Mouse (Mus musculus): ENCODE data around the gene Mrpl21. TPM values are rescaled to one million over a fixed set of nuclear protein-coding genes. Genes with fewer than 3 reads are reported as not detected.

The Mrpl21 gene
- polyA plus RNA-seq (2012; rRNA removed) = 59.5 and 68.8 TPM in 2 replicates
- polyA plus RNA-seq (2014; fragmentation: Nextera tagmentation; extraction: Ambion mirVana) = 124 and 126 TPM in 2 replicates

DNA sequence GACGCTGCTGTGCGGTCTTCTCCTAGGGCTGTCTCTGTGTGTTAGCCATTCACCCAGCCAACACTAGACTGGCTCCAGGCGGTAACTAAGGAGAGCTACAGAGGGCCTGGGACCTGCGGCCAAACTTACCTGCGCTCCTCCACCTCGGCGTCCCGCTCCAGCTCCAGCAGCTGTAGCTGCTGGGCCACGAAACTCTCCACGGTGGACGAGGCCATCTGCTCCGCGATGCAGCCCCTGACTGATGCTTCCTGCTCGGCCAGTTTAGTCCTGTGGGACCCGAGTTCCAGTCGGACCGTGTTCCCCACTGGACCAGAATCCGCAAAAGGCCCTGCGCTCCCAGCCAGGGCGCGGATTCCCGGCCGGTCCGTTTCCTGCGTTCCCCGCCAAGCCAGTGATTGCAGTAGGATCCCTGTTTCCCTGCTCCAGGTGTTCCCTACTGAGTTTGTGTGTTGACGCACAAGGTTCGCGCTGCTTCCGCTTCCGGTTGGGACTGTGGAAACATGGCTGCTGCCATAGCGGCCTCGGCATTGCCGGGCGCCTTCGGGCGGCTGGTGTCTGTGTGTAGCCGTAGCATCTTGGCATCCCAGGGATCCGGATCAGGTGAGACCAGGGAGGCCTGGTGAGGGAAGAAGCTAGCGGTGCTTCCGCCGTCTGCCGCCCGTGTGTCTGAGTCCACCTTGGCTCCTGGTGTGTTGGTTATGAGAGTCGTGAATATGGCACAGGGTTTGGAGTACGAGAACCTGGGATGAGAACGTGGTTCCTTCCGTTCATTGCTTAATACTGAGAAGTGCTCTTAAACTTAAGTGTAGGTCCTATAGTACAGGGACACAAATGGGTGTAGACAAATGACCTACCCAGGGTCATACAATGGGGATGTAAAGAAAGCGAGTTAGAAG is at the start of gene Mrpl21, which contains the start of gene Ighmbp2:
Gene Mrpl21, plus strand, starts transcription at position 330 of the 896 bp plus-strand sequence.
Gene Ighmbp2, minus strand, starts transcription at position 446 of the 896 bp plus-strand sequence.
- ATAC-seq (ENCODE audit: low FRiP score, low read depth) (peak; percentile 95), DNase-seq (ENCODE audit: low spot score) (peak; percentile 88)
- Histone ChIP-seq H3K27ac (replicated peaks; ENCODE audit: low read depth, low read length) (peak within 1 kb of the TSS; percentile 61), H3K36me3 (ENCODE audit: control insufficient read depth, insufficient read depth, low read length) (peaks cover 48% of the 10 kb centered on the region), H3K4me1 (ENCODE audit: control insufficient read depth, insufficient read depth, low read length) (peaks cover 4% of the 10 kb centered on the region), H3K9me3 (ENCODE audit: control insufficient read depth, low read length) (no peaks in the 10 kb centered on the region), H3K9ac (ENCODE audit: low read depth, low read length, severe bottlenecking) (peak within 1 kb of the TSS; percentile 87), H3K4me3 (replicated peaks; ENCODE audit: low read length) (peak within 1 kb of the TSS; percentile 71), H3K4me2 (replicated peaks; ENCODE audit: low read depth, low read length, severe bottlenecking) (peak within 1 kb of the TSS; percentile 77), H3K27me3 (ENCODE audit: control insufficient read depth, insufficient read depth, low read length) (no peaks in the 10 kb centered on the region)
- under 1% methylated on average over 49 of the region's 49 CpGs for WGBS
- TF ChIP-seq POLR2A (IDR thresholded peaks at IDR 0.05; ENCODE audit: borderline replicate concordance, extremely low read depth, insufficient read depth, insufficient read length) = peak; percentile 92; the same call in 1 of the 2 replicates

- no peaks in the 10 kb centered on the region for H3K27me3 ChIP-seq (ENCODE audit: control insufficient read depth, insufficient read depth, low read length)
- WGBS = 95% methylated on average over 8 of the region's 8 CpGs
- no peak overlapping the region for H3K9ac ChIP-seq (ENCODE audit: low read depth, low read length, severe bottlenecking)
- ATAC-seq (ENCODE audit: low FRiP score, low read depth) (no peak), DNase-seq (ENCODE audit: low spot score) (no peak)
- H3K4me1 ChIP-seq (ENCODE audit: control insufficient read depth, insufficient read depth, low read length) = no peaks in the 10 kb centered on the region
- H3K27ac ChIP-seq (replicated peaks; ENCODE audit: low read depth, low read length) = no peak overlapping the region
- no peak overlapping the region for H3K4me3 ChIP-seq (replicated peaks; ENCODE audit: low read length)
- H3K36me3 ChIP-seq (ENCODE audit: control insufficient read depth, insufficient read depth, low read length) = peaks cover 46% of the 10 kb centered on the region
- H3K4me2 ChIP-seq (replicated peaks; ENCODE audit: low read depth, low read length, severe bottlenecking) = no peak overlapping the region
- TF ChIP-seq POLR2A (IDR thresholded peaks at IDR 0.05; ENCODE audit: borderline replicate concordance, extremely low read depth, insufficient read depth, insufficient read length) = no peak
- no peaks in the 10 kb centered on the region for H3K9me3 ChIP-seq (ENCODE audit: control insufficient read depth, low read length)
These were observed 22.7 kb upstream of the Mrpl21 start for GRCm38 (mm10) chr19:3260016-3260415.

GRCm38 (mm10) chr19:3260591-3260990 is 22.1 kb upstream of the Mrpl21 start:
- H3K4me1 ChIP-seq (ENCODE audit: control insufficient read depth, insufficient read depth, low read length) = no peaks in the 10 kb centered on the region
- no peak overlapping the region for H3K4me2 ChIP-seq (replicated peaks; ENCODE audit: low read depth, low read length, severe bottlenecking)
- H3K9ac ChIP-seq (ENCODE audit: low read depth, low read length, severe bottlenecking) = no peak overlapping the region
- ATAC-seq (ENCODE audit: low FRiP score, low read depth) = no peak
- 86% methylated on average over 3 of the region's 3 CpGs for WGBS
- H3K27me3 ChIP-seq (ENCODE audit: control insufficient read depth, insufficient read depth, low read length) = no peaks in the 10 kb centered on the region
- no peak overlapping the region for H3K4me3 ChIP-seq (replicated peaks; ENCODE audit: low read length)
- TF ChIP-seq POLR2A (IDR thresholded peaks at IDR 0.05; ENCODE audit: borderline replicate concordance, extremely low read depth, insufficient read depth, insufficient read length) = no peak
- peaks cover 52% of the 10 kb centered on the region for H3K36me3 ChIP-seq (ENCODE audit: control insufficient read depth, insufficient read depth, low read length)
- no peak overlapping the region for H3K27ac ChIP-seq (replicated peaks; ENCODE audit: low read depth, low read length)
- DNase-seq (ENCODE audit: low spot score) = no peak
- H3K9me3 ChIP-seq (ENCODE audit: control insufficient read depth, low read length) = no peaks in the 10 kb centered on the region

DNA sequence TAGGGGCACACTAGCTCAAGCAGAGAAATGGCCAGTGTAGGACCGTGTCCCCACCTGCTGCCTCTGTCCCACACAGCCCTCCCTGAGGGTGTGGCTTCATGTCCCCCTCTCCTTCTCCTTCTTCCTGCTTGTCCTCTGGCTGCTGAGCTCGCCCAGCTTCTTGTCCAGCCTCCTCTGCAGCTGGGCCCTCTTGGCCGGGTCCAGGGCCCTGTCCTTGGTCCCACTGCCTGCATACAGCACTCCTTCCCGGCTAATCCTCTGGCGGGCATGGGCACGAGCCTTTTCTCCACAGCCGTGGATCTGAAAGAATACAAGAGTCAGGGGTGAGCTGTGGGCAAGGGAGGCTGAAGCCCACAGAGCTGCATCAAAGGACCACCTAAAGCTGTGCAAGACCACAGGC is 21.4 kb upstream of the Mrpl21 start:
- ATAC-seq (ENCODE audit: low FRiP score, low read depth) (no peak), DNase-seq (ENCODE audit: low spot score) (no peak)
- no peak overlapping the region for H3K4me2 ChIP-seq (replicated peaks; ENCODE audit: low read depth, low read length, severe bottlenecking)
- H3K4me1 ChIP-seq (ENCODE audit: control insufficient read depth, insufficient read depth, low read length) = no peaks in the 10 kb centered on the region
- 89% methylated on average over 7 of the region's 7 CpGs for WGBS
- H3K27me3 ChIP-seq (ENCODE audit: control insufficient read depth, insufficient read depth, low read length) = no peaks in the 10 kb centered on the region
- H3K4me3 ChIP-seq (replicated peaks; ENCODE audit: low read length) = no peak overlapping the region
- H3K9me3 ChIP-seq (ENCODE audit: control insufficient read depth, low read length) = no peaks in the 10 kb centered on the region
- H3K9ac ChIP-seq (ENCODE audit: low read depth, low read length, severe bottlenecking) = no peak overlapping the region
- H3K27ac ChIP-seq (replicated peaks; ENCODE audit: low read depth, low read length) = no peak overlapping the region
- peaks cover 59% of the 10 kb centered on the region for H3K36me3 ChIP-seq (ENCODE audit: control insufficient read depth, insufficient read depth, low read length)
- no peak for TF ChIP-seq POLR2A (IDR thresholded peaks at IDR 0.05; ENCODE audit: borderline replicate concordance, extremely low read depth, insufficient read depth, insufficient read length)

DNA sequence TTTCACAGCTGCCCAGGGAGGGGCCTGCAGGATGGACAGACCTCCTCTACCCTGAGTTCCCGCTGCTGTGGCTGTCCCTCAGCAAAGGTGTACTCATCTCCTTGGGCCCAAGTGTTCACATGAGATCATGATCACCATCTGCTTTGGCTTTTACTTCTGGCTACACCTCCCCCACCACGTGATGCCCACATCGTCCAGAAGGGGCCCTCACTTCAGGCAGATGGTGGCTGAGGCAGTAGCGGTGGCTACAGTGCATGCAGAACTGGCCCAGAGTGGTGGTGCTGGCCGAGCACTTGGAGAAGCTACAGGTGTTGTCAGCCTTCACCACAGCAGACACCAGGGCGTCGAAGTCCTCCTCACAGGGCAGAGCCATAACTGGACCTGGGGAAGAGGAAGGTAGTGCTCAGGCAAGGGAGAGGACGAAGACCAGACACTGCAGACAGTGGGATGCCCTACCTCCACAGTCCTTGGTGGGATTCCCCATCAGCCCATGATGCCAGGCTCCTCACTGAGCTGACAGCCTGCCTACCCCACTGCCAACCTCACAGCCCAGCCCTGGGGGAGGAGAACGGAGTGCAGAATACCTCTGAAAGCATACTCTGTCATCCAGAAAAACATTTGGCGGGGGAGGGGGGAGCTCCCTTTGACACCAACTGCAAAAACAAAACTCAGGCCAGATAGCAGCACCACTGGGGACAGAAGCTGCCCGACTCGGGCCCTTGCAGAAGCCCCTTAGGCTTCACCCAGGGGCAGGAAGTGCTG is 20.8 kb upstream of the Mrpl21 start:
- no peak for TF ChIP-seq POLR2A (IDR thresholded peaks at IDR 0.05; ENCODE audit: borderline replicate concordance, extremely low read depth, insufficient read depth, insufficient read length)
- Histone ChIP-seq H3K9me3 (ENCODE audit: control insufficient read depth, low read length) (no peaks in the 10 kb centered on the region), H3K4me1 (ENCODE audit: control insufficient read depth, insufficient read depth, low read length) (no peaks in the 10 kb centered on the region), H3K4me3 (replicated peaks; ENCODE audit: low read length) (no peak overlapping the region), H3K4me2 (replicated peaks; ENCODE audit: low read depth, low read length, severe bottlenecking) (no peak overlapping the region), H3K27ac (replicated peaks; ENCODE audit: low read depth, low read length) (no peak overlapping the region), H3K27me3 (ENCODE audit: control insufficient read depth, insufficient read depth, low read length) (no peaks in the 10 kb centered on the region), H3K9ac (ENCODE audit: low read depth, low read length, severe bottlenecking) (no peak overlapping the region), H3K36me3 (ENCODE audit: control insufficient read depth, insufficient read depth, low read length) (peaks cover 65% of the 10 kb centered on the region)
- ATAC-seq (ENCODE audit: low FRiP score, low read depth) (no peak), DNase-seq (ENCODE audit: low spot score) (no peak)
- WGBS = 81% methylated on average over 10 of the region's 12 CpGs
